Mouse (Mus musculus) heart, embryonic 10.5 days (tissue): ENCODE measurements around the gene Rfc5. TPM values are rescaled to one million over a fixed set of nuclear protein-coding genes. Genes with fewer than 3 reads are reported as not detected.
"Not testable (repeated sequence)": the region's sequence is repeated elsewhere in the genome, so short reads cannot be mapped to it uniquely, and the experiment has no call there.

ENCODE experiments used
- DNase-seq: peaks from one replicate; pipeline ENCODE4 v3.0.0-alpha.2; 2017; ENCODE audit warnings: low spot score
- H3K27ac ChIP-seq: fragments of 300-500 bp; sonication (generic); 2 replicates; pipeline ENCODE4 v1.5.1; 2016; ENCODE audit warnings: mild to moderate bottlenecking
- H3K27me3 ChIP-seq: fragments of 300-500 bp; sonication (generic); 2 replicates; pipeline ENCODE4 v1.6.1; 2016; ENCODE audit warnings: mild to moderate bottlenecking; ENCODE audit not compliant: poor library complexity, insufficient read depth, severe bottlenecking
- H3K36me3 ChIP-seq: fragments of 300-500 bp; sonication (generic); 2 replicates; pipeline ENCODE4 v1.6.1; 2016; ENCODE audit warnings: mild to moderate bottlenecking, moderate library complexity
- H3K4me1 ChIP-seq: fragments of 300-500 bp; sonication (generic); 2 replicates; pipeline ENCODE4 v1.6.1; 2016; ENCODE audit warnings: mild to moderate bottlenecking
- H3K4me3 ChIP-seq: fragments of 300-500 bp; sonication (generic); 2 replicates; pipeline ENCODE4 v1.5.1; 2016; ENCODE audit warnings: mild to moderate bottlenecking, moderate library complexity
- H3K9me3 ChIP-seq: fragments of 300-500 bp; sonication (generic); 2 replicates; pipeline ENCODE4 v1.6.1; 2016; ENCODE audit warnings: mild to moderate bottlenecking, moderate library complexity
- WGBS: fragments of 180-500 bp; shearing (Covaris S2); methylation state at CpG from one replicate; pipeline ENCODE4 v1.1.7; 2016; 5-methylcytosine and 5-hydroxymethylcytosine counted together
- polyA plus RNA-seq: library from polyadenylated mRNA; unstranded; fragments of >200 nt; fragmentation: Nextera tagmentation; extraction: Ambion mirVana; gene quantifications from 2 replicates; pipeline ENCODE4 v1.2.1, GENCODE M21; 2016

The Rfc5 gene
- 91.6 and 105 TPM in 2 replicates for polyA plus RNA-seq

DNA sequence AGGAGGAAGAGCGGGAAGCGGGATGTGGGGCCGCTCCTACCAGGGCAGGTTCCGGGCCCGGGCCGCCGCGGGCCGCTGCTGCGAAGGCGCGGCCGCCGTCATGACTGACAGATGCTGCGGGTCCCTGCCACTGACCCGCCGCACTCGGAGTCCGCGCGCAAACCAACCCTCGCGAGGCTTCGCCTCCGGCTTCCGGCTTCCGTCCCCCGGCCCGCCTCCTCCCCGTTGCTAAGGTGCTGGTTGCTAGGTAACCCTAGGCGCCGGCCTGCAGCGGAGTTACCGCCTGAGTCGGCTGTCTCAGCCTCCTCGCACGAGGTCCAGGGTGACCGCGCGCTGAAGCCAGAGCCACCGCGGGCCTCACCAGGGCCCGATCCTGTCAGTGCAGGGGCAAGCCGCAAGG, at the start of gene Rfc5:
Gene Rfc5 (minus strand): TSS at position 171 of the 400 bp plus-strand sequence.
- Histone ChIP-seq H3K27me3 (no peaks in the 10 kb centered on the region), H3K27ac (peak within 1 kb of the TSS; percentile 96), H3K9me3 (peaks cover 7% of the 10 kb centered on the region; the same call in 1 of the 2 replicates), H3K4me1 (peaks cover 22% of the 10 kb centered on the region), H3K4me3 (peak within 1 kb of the TSS; percentile 94), H3K36me3 (peaks cover 25% of the 10 kb centered on the region)
- WGBS = under 1% methylated on average over 44 of the region's 44 CpGs
- peak; percentile 97 for DNase-seq

DNA sequence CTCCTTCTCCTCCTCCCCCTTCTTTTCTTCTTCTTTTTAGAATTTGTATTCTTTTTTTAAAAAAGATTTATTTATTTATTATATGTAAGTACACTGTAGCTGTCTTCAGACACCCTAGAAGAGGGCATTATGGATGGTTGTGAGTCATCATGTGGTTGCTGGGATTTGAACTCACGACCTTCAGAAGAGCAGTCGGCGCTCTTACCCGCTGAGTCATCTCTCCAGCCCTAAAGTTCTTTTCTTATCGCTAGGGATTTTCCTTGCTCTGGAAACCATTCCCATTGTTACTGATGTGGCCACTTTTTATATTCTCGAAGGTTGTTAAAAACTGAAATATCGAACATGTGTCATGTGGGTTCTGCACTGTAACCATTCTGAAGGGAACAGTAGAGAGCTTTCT, 44.7 kb upstream of the Rfc5 start:
- not testable (repeated sequence) for H3K36me3 ChIP-seq, DNase-seq, H3K27me3 ChIP-seq, H3K27ac ChIP-seq, H3K4me1 ChIP-seq, H3K9me3 ChIP-seq, H3K4me3 ChIP-seq
- 82% methylated on average over 7 of the region's 7 CpGs for WGBS

DNA sequence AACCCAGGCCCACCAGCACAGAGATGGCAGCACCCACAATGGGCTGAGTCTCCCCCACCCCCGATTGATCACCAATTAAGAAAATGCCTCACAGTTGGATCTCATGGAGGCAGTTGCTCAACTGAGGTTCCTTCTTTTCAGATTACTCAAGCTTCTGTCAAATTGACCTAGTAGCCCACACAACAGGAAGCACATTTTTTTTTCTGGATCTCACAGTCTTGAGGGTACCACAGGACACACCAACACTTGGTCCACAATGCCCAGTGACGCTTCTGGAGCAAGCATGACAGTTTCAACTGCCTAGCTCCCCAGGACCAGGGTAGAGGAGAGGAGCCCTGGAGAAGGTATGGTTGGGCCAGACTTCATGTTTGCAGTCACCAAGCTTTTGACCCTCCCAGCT, 28.6 kb upstream of the Rfc5 start:
- Histone ChIP-seq H3K27me3 (peaks cover 54% of the 10 kb centered on the region), H3K36me3 (no peaks in the 10 kb centered on the region), H3K27ac (no peak overlapping the region), H3K4me3 (no peak overlapping the region), H3K4me1 (peaks cover 15% of the 10 kb centered on the region; the same call in 1 of the 2 replicates), H3K9me3 (no peaks in the 10 kb centered on the region)
- 71% methylated on average over 2 of the region's 2 CpGs for WGBS
- DNase-seq = no peak

DNA sequence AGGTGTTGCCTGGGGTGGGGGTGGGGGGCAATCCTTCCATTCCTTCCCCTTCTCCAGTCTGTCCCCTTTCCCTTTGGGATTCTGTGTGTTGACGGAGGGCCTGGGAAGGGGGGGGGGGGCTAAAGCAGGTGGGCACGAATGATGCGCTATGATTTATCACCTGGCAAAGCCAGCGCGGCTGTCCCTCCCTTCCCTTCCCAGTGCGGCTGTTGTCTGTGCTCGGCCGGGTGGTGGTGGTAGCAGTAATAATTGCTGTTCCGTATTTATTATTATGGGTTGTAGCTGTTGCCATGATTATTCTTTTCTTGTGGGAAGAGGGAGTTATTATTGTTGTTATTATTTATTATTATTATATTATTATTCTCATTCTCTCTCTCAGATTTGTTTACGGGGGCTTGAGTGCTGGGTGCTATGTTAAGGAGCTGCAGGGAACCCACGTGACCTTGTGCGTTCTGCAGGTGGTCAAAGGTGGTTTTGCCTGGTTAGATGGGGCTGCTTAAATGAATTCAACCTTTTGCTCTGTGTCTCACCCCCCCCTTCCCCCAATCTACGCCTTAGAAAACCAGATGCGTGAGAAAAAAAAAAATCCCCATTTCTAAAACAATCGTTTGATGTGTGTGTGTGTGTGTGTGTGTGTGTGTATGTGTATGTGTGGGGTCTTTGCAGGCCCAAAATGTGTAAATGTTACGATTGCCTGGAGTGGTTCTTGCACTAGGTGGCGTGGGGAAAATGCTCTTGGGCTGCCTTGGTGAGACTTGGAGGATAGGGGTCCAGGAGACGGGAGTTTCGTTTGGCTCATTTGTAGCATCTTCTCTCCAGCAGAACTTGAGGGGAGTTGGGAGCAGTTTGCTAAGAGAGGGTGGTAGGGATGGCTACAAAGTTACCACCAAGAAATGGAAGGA, 26.4 kb upstream of the Rfc5 start:
- no peaks in the 10 kb centered on the region for H3K36me3 ChIP-seq
- WGBS = 30% methylated on average over 19 of the region's 19 CpGs

DNA sequence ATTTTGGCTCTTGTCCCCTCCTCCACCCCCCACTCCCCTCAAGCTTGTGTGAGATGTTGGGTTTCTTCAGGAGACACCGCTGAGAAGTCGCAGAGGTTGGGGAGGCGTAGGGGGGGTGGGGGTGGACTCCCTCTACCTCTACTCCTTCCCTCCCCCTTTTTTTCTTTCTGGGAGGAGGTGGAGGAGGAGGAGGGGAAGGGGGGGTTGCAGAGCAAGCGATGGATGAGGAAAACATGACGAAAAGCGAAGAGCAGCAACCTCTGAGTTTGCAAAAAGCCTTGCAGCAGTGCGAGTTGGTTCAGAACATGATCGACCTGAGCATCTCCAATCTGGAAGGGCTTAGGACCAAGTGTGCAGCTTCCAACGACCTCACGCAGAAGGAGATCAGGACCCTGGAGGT, 25.8 kb upstream of the Rfc5 start:
- 2% methylated on average over 10 of the region's 10 CpGs for WGBS
- no peaks in the 10 kb centered on the region for H3K9me3 ChIP-seq
- no peaks in the 10 kb centered on the region for H3K36me3 ChIP-seq
- H3K4me1 ChIP-seq = peaks cover 15% of the 10 kb centered on the region; the same call in 1 of the 2 replicates
- no peak overlapping the region for H3K27ac ChIP-seq
- peaks cover 82% of the 10 kb centered on the region for H3K27me3 ChIP-seq
- H3K4me3 ChIP-seq = peak overlapping the region; percentile 79
- no peak for DNase-seq

More for the DNA sequence above, 26.4 kb upstream of the Rfc5 start:
- peaks cover 15% of the 10 kb centered on the region; the same call in 1 of the 2 replicates for H3K4me1 ChIP-seq
- H3K27ac ChIP-seq = no peak overlapping the region
- H3K9me3 ChIP-seq = no peaks in the 10 kb centered on the region
- peaks cover 76% of the 10 kb centered on the region for H3K27me3 ChIP-seq
- H3K4me3 ChIP-seq = no peak overlapping the region
- no peak for DNase-seq

DNA sequence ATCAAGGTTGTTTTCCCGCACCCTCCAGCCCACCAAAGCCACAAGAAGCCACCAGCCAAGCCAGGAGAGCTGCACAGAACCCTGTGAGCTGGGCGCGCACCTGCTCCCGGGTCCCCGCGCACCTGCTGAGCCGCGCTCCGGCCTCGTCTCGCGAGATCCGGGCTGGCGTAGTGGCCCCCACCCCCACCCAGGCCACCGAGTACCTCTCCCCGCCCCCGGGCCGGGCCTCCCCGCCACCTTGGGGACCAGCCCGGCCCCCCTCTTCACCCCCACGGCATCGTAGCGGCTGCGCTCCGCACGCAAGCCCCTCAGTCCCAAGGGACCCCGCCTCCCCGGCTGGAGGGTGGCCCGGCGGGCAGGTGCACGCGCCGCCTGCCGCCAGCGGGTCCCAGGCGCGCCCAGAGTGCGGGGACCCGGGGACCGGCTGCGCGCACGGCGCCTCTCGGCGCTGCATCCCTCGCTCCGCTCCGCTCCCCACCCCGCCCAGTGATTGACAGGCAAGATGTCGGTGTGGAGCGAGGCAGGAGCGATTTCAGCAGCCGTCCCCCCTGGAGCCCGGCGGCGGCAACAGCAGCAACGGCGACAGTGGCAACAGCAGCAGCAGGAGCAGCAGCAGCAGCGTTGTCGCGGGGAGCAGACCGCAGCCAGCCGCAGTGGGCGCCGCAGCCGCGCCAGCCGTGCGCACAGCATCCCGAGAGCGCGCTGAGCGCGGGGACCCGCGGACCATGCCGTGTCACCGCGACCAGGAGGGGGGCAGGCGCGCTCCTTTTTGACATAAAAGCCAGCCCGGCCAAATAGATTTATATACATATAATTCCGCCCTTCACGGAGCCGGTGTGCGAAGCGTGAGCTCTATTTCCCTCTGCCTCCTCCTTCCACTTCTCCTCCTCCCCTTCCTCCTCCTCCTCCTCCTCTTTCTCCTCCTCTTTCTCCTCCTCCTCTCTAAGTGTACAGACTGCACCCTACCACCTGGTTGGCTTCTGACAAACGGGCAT, 25.0 kb upstream of the Rfc5 start, which contains the start of gene Ksr2:
Gene Ksr2 (plus strand): TSS at position 494 of the 995 bp plus-strand sequence.
- peak within 1 kb of the TSS; percentile 79 for H3K4me3 ChIP-seq
- no peaks in the 10 kb centered on the region for H3K9me3 ChIP-seq
- WGBS = under 1% methylated on average over 84 of the region's 89 CpGs
- no peak for DNase-seq
- H3K36me3 ChIP-seq = no peaks in the 10 kb centered on the region
- H3K27me3 ChIP-seq = peaks cover 83% of the 10 kb centered on the region
- peak within 1 kb of the TSS; percentile 76 for H3K27ac ChIP-seq
- peaks cover 15% of the 10 kb centered on the region; the same call in 1 of the 2 replicates for H3K4me1 ChIP-seq

DNA sequence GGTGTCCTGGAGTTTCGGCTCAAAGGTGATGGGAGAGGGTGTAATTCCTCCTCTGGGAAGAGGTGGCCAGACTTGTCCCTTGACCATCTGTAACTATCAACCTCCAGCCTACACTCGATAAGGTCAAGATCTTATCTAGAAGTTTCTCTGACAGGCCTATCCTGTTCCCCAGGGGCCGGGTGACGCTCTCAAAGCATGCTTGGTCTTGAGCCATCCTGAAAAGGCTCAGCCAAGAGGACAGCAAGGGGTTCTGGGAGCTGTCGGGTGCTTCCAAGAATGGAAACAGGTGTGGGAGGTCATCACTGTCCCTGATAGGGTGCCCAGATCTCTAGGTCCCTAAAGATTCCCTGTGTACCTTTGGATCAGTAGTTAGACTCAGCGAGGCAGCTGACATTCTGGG, 20.5 kb upstream of the Rfc5 start:
- H3K36me3 ChIP-seq = no peaks in the 10 kb centered on the region
- no peak overlapping the region for H3K27ac ChIP-seq
- no peaks in the 10 kb centered on the region for H3K9me3 ChIP-seq
- DNase-seq = no peak
- no peak overlapping the region for H3K4me3 ChIP-seq
- WGBS = 47% methylated on average over 6 of the region's 6 CpGs
- peaks cover 49% of the 10 kb centered on the region for H3K27me3 ChIP-seq
- peaks cover 8% of the 10 kb centered on the region; the same call in 1 of the 2 replicates for H3K4me1 ChIP-seq

DNA sequence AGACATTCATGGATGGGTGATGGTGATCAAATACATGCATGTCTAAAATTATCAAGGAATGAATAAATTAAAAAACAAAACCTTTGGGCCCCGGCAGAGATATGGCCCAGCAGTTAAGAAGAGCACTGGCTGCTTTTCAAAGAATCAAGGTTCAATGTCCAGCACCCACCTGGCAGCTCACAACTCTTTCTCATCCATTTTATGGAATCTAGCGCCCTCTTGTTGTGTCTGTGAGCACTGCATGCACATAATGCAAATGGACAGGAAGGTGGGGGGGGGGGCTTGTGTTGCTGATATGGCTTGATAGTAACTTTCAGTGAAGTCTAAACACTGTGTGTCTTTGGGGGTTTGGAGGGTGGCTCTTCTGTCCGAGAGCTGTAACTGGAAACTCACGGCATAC, 19.4 kb upstream of the Rfc5 start:
- no peak overlapping the region for H3K27ac ChIP-seq
- no peaks in the 10 kb centered on the region for H3K9me3 ChIP-seq
- DNase-seq = no peak

DNA sequence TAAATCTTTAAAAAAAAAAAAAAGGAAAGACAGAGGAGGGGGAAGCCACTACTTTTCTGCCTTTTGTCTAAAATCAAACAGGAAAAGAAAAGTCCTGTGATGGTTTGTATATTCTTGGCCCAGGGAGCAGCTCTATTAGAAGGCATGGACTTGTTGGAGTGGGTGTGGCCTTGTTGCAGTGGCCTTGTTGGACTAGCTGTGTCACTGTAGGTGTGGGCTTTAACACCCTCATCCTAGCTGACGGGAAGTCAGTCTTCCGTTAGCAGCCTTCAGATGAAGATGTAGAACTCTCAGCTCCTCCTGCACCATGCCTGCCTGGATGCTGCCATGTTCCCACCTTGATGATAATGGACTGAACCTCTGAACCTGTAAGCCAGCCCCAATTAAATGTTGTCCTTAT, 15.8 kb upstream of the Rfc5 start:
- not testable (repeated sequence) for H3K9me3 ChIP-seq, H3K4me1 ChIP-seq, H3K36me3 ChIP-seq, H3K27ac ChIP-seq, H3K27me3 ChIP-seq, H3K4me3 ChIP-seq, DNase-seq
- WGBS = 90% methylated on average over 2 of the region's 2 CpGs

More for the DNA sequence above, 19.4 kb upstream of the Rfc5 start:
- Histone ChIP-seq H3K27me3 (peaks cover 37% of the 10 kb centered on the region), H3K36me3 (no peaks in the 10 kb centered on the region), H3K4me1 (no peaks in the 10 kb centered on the region), H3K4me3 (no peak overlapping the region)
- 62% methylated on average over 4 of the region's 4 CpGs for WGBS

DNA sequence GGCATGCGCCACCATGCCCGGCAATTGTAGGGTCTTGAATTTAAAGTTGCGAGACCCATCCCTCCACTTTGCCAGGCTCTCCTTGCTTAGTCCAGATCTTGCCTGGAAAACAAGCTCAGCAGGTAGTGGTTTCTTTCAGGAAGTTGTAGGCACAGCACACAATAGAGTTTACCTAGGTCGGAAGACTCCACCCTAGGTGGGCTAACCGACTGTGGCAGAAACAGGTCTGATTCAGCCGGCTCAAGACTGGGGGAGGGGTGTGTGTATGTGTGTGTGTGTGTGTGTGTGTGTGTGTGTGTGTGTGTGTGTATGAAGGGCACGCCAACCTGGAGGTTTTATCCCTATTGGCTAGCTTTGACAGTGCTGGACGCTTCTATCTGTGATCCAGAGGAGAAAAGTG, 14.8 kb upstream of the Rfc5 start:
- no peak overlapping the region for H3K4me3 ChIP-seq
- WGBS = 84% methylated on average over 8 of the region's 8 CpGs
- H3K9me3 ChIP-seq = no peaks in the 10 kb centered on the region
- no peaks in the 10 kb centered on the region for H3K27me3 ChIP-seq
- no peak for DNase-seq
- no peaks in the 10 kb centered on the region for H3K4me1 ChIP-seq
- H3K36me3 ChIP-seq = no peaks in the 10 kb centered on the region
- H3K27ac ChIP-seq = no peak overlapping the region

DNA sequence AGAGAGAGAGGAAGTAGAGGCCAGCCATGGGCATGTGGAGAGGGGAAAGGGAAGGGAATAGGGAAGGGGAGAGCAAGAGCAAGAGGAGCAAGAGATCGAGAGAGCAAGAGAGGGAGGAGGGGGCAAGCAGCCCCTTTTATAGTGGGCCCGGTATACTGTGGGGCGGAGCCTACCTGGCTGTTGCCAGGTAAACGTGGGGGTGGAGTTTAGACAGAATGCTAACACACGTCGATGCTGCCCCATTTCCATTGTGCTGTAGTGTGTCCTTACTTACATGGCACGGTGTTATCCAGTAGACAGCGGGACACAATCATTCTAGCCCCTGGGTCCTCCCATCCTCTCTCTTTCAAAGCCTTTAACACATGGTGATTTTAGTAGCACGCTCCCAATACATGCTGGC, 10.4 kb upstream of the Rfc5 start:
- H3K36me3 ChIP-seq = no peaks in the 10 kb centered on the region
- no peak for DNase-seq
- no peak overlapping the region for H3K27ac ChIP-seq
- 78% methylated on average over 9 of the region's 9 CpGs for WGBS
- H3K27me3 ChIP-seq = no peaks in the 10 kb centered on the region
- no peaks in the 10 kb centered on the region for H3K4me1 ChIP-seq
- no peaks in the 10 kb centered on the region for H3K9me3 ChIP-seq
- no peak overlapping the region for H3K4me3 ChIP-seq

DNA sequence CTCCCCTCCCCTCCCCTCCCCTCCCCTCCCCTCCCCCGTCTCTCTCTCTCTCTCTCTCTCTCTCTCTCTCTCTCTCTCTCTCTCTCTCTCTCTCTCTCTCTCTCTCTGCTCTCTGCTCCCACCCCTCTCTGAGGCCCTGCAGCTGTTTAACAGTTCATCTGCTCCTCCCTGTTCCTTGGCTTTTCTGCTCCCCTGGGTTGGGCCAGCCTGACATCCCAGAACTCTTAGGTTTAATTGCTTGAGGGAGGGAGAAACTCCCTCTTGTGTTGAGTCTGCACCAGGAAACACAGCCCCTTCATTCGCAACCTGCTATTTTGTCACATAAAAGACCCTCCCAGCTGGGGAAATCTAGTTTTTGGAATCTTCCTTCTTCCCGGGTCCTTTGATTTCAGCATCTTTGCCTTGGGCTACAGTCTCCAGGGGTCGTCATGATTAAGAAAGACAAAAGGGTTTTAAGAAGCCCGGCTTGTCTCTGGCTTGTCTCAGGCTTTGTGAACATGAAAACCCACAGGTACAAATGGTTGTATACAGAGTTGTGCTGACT, 9.2 kb upstream of the Rfc5 start:
- Histone ChIP-seq H3K27me3 (no peaks in the 10 kb centered on the region), H3K9me3 (no peaks in the 10 kb centered on the region), H3K27ac (no peak overlapping the region), H3K4me1 (no peaks in the 10 kb centered on the region), H3K4me3 (no peak overlapping the region), H3K36me3 (no peaks in the 10 kb centered on the region)
- DNase-seq = no peak
- 50% methylated on average over 4 of the region's 5 CpGs for WGBS
